Mouse (Mus musculus) small intestine, adult 2 months (tissue): ENCODE measurements around the gene Rara.

Experiments
- CTCF ChIP-seq: fragments of 200-500 bp; IDR thresholded peaks from 2 replicates; pipeline ENCODE4 v1.5.1; 2012; ENCODE audit warnings: low read depth, mild to moderate bottlenecking, control low read depth, inconsistent platforms, low read length, moderate library complexity, mixed read lengths; ENCODE audit not compliant: insufficient replicate concordance, insufficient read length; ENCODE audit errors: extremely low read depth
- POLR2A ChIP-seq: fragments of 200-500 bp; IDR thresholded peaks from 2 replicates; pipeline ENCODE4 v1.6.1; 2012; ENCODE audit warnings: low read depth, mild to moderate bottlenecking, control low read depth, inconsistent platforms, low read length, moderate library complexity

DNA sequence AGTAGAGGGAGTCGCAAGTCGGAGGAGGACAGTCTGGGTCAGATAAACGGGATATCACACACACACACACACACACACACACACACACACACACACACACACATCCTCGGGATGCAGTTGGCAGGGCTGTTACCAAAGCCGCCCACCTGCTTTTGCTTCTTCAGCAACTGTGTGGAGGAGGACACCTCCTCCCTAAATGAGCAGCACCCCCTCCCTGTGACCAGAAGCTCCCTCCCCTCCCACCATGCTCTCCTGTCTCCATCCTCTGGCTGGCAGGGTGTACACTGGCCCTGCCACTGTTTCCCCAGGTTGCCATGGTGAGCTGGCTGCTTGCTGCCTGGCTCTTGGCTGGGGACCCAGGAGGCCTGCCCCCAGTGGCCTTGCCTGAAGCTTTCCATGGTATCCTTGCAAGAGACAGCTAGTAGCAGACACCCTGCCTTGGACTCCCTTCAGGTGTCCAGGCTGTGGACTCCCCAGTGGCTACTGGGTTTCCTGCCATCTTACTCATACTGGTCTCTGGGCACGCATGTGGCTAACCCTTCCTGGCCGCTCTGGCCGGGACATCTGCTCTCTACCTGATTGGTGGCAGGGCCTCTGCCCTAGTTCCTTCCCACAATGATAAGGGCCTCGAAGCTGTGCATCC, 39.0 kb downstream of the Rara start:
- TF ChIP-seq POLR2A (no peak), CTCF (no peak)
